Mouse (Mus musculus) lung, postnatal 0 days (tissue): Measurements from ENCODE around the gene Pink1.

Experiments
- CTCF ChIP-seq: IDR thresholded peaks from 2 replicates; pipeline ENCODE4 v1.5.1; 2016; ENCODE audit warnings: antibody characterized with exemption, mild to moderate bottlenecking
- EP300 ChIP-seq: IDR thresholded peaks from 2 replicates; pipeline ENCODE4 v1.6.1; 2016; ENCODE audit warnings: antibody characterized with exemption, mild to moderate bottlenecking, control low read depth

DNA sequence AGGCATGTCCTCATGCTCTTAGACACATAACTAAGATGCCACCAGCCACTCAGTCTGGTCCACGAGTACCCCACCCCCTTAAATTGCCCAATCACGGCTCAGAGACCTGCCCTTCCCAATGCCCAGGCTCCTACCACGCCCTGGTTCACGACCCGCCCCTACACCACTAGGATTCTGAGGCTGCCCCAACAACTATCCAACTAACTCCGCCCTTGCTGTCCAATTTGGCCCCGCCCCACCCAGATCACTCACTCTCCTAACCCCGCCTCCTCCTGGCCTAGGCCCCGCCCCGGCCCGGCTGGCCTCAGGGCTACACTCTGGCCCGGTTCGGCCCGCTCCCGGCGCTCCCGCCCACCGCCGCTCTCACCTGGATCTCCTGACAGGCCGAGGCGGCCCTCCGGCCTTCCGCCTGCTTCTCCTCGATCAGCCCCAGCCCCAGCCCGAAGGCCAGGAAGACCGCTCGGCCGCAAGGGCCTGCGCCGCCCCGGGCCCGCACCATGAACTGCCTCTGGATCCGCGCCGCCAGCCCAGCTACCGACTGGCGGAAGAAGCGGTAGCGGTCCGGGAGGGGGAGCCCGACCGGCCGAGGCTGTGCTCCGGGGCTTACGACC is 536 bp downstream of the Pink1 start:
- TF ChIP-seq CTCF (no peak), EP300 (peak; percentile 94)
